Mouse (Mus musculus) CD4-positive helper T cell, adult 2 months (primary cell): ENCODE measurements around the gene Rab3a.

Source experiments
- DNase-seq: peaks from one replicate; pipeline ENCODE4 v3.0.0-alpha.2; 2012; ENCODE audit warnings: low read depth, missing footprints, low spot score

Gene Rab3a

DNA sequence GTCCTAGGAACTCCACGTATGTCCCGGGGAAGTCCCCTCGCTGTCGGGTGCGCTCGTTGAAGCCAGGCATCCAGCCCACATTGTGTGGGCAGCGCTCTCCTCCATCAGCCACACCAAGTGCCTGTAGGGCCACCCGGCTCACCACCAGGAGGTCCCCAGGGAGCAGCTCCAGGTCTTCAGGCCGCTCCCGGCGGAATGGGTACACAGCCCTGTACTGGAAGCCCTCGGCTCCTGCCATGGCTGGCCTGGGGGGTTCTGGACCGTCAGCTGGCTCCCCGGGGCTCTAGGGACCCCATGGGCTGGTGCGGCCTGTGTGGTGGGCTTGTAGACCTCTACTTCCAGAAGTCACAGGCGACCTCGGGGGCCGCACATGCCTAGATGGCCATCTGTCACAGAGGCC lies 20.3 kb downstream of the Rab3a start:
- DNase-seq, result no peak

DNA sequence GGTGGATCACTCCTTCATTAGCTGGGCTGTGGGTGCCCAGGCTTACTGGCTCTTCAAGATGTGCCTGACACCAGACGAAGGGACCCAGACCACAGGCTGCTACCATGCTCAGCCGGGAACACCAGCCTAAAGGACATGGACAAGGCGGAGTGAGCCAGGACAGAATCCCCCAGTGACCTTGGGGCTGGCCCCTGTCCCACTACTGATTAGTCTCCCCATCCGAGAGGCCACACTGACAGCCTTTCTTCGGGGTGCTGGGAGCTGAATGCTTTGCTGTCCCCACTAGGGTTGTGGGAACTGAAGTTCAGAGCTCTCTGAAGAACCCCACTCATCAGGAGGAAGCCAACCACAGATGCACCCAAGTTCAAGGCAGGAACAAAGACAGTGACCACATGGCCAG lies 20.7 kb downstream of the Rab3a start:
- no peak for DNase-seq

DNA sequence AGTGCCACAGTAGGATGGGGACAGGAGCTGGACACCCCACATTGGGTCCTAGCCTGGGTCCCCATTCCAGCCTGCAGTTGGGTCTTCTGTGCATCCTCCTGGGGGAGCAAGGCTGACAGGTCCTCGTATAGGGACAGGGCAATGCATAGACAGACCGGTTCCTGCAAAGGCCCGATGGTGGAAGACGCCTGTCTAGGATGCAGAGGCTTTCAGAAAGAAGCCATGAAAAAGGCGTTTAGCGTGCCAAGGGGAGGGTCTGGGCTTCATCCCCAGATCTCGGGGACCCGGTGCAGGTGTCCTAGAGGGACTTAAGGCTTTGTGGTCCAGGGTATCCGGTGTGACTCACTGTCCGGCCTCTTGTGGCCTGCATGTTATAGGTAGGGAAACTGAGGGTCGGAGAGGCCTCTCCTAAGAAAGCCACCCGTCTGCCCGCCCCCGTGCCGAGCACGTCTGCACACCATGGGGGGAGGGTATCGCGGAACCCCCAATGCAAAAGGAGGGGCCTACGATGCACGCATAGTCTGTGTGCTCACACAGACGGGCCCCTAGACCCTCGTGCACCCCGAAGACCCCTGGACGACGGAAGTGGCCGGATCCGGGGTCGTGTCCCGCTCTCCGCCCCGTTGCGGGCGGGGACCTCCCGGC lies 21.5 kb downstream of the Rab3a start:
- DNase-seq, result no peak

DNA sequence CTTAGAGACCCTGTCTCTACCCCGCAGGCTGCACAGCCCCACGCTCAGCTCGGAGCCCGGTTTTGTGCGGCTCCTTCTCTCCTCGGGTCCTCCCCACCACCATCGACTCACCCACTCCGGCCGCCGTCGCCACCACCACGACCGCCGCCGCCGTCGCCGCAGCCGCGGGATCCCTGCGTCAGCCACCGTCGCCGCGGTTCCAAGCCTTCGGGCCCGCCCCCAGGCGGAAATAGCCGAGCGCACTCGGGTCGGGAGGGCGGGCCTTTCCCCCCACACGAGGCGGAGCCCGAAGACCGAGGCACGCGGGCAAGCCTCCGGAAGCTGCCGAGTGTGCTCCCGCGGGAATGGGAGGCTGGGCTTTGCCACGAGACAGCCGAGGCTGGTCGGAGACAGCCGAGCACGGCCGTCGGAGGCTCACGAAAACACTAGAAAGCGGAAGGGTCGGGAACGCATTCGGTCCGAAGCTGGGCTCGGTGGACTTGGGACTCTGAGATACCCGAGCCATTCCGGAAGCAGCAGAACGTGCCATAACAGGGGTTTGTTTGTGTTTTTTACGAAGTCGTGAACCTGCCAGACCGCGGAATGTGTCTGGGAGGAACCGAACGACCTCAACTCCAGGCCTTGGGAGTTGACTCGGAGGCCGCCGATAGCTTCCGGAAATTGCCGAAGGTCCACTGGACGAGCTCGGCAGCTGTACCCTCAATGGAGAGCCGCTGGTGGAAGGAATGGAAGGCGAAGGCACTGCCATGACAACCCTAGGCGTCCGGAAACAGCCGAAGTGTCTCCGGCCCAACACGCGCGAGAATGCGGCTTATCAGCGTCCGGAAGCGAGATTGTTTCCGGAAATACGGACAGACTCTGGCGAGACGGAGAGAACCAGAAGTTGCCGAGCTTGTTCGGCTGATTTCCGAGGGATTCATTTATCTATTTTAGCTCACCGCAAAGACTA lies 22.3 kb downstream of the Rab3a start, which contains the start of gene Pik3r2:
Gene Pik3r2 (minus strand): TSS at position 218 of the 949 bp plus-strand sequence.
- DNase-seq, result peak; percentile 98

DNA sequence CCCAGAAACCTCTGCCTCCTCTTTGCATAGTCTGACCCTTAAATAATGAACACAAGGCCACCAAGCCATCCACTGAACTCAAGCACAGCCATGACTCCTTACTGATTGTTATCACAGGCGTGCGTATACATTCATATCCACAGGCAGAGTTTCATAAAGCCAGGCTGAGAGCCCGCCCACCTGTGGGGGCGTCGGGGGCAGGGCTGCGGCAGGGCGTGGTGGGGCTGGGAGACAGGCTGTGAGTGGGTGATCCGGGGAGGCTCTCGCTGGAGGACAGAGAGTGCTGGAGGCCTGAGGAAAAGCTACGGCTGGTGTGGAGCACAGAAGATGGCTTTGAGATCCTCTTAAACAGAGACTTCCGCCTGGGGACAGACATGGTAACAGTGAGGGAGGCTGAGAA lies 25.6 kb downstream of the Rab3a start:
- DNase-seq, result no peak

DNA sequence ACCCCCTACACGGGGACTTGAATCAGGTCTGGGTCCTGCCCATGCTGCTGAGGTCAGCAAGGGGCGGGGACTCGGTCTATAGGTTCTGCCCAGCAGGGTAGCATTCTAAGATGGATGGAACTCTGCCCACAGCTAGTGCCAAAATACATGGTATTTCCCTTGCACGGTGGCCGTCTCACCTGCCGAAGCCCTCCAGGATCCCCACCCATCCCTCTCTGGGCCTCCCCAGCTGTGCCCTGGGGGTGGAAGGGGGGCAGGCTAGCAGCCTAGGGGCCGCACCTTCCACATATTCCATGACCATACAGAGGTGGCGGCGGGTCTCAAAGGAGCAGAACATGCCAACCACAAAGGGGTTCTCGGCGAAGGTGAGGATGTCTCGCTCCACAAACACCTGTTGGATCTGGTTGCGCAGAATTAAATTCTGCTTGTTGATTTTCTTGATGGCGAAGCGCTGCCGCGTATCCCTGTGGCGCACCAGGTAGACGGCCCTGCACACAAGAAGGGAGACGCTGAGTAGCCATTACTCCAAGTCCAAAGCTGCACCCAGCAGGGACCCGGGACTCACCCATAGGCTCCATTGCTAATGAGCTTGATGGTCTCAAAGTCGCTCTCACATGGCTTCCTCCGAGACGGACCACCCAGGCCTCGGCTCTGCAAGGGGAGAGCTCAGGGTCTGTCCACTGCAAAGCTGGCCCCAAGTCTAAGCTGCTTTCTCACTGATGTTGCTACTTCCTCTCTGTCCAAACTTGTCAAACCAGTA lies 32.0 kb downstream of the Rab3a start:
- DNase-seq, result no peak

DNA sequence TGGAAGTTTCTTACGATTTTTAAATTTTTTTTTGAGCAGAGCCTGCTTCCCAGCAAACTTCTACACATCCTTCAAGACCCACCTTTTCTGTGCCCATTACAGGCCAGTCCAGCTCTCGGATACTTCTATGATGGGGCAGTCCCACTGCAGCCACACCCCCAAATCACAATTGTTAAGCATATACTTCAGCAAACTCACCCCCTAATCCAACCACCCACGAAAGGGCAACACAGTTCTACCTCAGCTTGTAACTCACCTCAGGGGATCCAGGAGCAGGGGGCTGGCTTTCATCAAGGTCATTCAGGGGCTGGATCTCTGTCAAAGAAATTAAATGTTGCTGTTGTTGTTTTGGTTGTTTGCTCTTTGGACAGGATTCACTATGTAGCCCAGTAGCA lies 32.6 kb downstream of the Rab3a start:
- DNase-seq, result no peak

DNA sequence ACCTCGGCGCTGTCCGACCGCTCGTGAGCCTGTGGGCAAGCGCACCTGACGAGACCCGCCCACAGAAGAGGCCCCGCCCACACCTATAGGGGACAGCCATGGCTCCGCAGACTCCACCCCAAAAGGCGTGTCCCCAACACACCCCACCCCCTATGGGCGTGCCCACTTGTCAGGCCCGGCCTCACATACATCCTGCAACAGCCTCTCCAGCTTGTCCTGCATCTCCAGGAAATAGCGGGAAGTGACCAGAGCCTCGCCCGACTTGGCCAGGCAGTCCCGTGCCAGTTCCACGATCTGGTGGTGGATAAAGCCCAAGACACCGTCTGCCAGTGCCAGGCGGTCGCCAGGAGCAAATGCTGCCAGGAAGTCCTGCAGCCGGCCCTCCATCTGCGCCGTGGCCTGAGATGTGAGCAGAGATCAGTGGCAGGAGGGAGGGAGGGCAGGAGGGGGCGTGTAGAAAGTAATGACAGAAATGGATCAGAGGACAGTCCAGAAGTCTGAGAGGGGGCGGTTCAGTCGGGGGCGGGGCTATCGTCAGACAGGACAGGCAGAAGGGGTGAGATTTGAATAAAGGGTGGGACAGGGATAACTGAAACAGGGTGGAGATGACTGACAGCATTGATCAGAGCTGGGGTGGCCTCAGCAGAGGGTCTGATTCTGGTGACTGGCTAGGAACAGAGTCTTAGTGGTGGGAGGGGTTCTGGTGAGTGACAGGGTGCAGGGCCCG lies 33.6 kb downstream of the Rab3a start:
- no peak for DNase-seq

DNA sequence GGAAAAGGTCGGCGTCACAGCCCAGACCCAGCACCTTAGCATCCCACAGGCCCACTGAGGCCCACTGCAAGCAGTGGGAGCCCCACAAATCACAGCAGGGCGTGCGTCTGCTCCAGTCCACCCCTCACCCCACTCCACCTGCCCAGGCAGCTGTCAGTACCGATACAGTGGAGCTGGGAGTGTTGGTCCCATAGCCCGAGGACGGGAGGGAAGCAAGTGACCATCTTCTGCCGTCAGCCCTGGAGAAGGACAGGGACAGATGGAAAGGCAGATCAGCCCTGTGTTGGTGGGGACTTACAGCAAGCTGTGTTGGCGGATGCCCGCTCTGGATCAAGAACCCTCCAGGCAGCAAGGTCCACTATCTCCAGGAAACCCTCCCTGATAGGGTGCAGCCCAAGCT lies 34.6 kb downstream of the Rab3a start:
- DNase-seq, result no peak

DNA sequence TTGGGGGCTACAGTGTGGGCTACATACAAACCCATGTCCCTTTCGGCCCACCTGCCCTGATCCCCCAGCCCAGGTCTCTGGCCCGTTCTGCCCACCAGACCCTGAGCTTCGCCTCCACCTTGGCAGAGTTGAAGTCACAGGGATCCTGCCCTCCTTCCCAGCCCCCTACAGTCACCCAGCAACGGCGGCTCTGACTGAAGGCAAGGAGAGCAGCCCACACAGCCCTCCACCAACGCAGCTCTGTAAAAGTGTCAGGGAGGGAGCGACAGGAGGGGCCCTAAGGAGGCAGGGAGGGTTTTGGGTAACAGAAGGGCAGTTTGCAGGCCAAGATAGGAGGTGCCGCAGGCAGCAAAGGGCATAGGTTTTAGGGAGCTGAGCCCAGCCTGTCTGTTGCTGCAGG lies 36.4 kb downstream of the Rab3a start:
- DNase-seq, result no peak

DNA sequence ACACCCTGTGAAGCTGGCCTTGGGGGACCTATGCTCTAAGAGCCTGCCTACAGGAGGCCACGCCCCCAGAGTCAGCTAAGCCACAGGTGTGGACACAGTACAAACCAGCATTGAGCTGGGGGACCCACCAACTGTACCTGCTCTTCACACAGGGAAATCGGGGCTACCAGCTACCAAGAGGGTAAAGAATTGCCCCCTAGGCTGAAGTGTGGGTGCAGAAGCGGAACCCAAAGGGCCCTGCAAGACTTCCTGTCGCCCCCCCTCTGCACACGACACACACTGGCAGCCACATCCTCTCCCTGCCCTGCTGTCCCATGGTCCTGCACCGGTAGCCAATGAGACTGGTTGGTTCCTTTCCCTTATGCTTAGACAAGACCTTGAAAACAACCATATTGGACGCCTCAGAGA lies 36.8 kb downstream of the Rab3a start:
- DNase-seq, result peak; percentile 86

DNA sequence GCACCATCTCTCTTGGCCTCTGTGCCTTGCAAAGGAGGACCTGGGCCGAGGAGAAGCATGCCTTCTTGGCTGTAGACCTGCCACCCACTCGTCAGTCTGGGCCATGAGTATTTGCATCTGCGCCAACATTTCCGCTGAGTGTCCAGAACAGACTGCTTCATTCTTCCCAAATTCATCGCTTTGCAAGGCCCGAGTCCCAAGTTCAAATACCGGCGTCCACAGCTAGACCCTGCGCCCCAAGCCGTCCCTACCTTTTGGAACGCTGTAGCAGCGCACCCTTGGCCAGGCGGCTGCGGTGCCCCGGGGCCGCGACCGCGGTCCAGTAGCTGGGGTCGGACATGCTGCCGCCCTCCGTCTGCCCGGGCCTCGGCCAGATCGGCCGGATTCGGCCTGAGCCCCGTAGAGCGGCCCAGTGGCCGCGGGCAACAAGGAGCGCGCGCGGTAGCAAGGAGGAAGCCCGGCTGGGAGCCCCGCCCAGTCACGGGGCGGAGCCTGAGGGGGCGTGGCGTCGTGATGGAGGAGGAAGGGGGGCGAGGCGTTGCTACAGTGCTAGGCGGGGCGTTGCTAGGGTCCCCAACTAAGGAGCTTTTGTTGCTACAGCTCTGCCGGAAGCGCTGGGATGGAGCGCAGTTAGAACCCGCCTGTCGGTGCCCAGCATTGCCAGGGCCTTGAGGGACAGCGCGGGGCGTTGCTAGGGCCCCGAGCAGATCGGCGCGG lies 37.7 kb downstream of the Rab3a start:
- DNase-seq, result peak; percentile 97

DNA sequence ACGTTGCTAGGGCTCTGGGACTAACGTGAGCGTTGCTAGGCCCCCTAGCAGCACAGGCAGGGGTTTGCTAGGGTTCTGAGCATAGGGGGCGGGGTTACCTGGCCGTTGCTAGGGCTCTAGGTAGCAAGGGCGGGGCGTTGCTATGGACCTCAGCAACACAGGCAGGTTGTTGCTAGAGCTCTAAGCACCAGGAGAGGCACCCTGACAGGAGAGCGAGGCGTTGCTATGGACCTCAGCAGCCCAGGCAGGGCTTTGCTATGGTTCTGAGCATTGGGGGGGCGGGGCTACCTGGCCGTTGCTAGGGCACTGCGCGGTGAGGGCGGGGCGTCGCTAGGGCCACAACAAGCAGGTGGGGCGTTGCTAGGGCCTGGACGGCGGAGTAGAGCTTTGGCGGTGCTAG lies 38.2 kb downstream of the Rab3a start:
- DNase-seq, result peak; percentile 92

DNA sequence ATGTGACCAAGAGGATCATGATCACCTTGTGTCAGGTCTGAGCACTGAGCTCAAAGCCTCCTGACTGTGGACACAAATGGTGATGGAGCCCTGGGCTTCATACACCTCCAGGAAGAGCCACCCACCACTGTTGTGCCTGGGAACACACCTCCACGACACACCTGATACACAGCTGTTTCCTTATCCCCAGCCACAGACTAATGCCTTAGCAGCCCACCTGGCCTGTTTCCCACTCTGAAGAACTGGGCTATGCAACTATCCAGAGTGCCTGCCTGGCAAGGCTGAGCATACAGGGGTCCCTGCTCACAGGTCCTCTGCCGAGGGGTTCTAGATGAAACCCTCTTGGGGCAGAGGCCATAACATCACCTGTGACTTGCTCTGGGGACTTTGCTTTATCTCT lies 39.7 kb downstream of the Rab3a start:
- no peak for DNase-seq

DNA sequence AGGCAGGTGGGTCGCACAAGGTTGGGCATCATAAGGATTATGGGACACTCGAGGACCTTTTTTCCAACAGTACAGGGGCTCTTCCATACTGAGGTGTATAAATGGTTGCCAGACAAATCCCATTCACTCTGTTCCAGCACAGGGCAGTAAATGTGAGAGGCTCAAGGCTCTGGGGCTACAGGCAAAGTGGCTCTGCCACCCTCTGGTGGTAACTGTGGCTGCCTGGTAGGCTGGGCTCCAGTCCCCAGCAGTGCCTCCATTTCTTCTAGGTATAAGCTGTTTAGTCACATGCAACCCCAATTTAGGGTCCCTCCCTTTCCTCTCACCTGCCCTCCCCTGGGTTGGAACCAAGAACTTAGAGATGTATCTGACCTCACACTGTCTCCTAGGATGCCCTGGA lies 40.9 kb downstream of the Rab3a start:
- no peak for DNase-seq

DNA sequence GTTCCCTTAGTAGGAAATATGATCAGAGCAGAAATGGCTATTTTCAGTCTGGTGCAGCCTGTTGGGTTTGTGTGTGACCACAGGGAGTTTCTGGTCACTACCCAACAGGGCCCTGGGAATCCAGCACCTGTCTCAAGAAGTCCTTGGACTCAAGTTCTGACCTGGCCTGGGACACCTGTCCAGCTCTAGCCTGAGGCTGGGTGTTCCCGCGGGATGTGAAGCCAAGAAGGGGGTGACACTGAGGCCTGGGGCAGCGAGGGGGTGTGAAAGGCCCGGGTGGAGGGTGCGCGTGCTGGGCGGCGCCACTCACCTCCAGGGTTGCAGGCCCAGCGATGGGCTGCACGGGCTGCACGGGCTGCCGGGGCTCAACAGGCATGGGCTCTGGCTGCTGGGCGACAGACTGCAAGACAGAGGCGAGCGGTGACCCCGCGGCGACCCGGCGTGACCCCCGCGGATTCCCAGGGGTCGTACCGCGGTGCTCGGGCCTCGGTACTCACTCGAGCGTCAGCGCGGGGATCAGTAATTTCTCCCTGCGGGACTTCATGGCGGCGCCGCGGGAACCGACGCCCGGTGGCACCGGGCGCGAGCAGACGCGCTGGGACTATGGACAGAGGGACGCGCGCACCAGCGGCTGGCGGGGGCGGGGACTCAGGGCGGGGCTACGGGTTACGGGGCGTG lies 42.1 kb downstream of the Rab3a start:
- DNase-seq, result no peak

DNA sequence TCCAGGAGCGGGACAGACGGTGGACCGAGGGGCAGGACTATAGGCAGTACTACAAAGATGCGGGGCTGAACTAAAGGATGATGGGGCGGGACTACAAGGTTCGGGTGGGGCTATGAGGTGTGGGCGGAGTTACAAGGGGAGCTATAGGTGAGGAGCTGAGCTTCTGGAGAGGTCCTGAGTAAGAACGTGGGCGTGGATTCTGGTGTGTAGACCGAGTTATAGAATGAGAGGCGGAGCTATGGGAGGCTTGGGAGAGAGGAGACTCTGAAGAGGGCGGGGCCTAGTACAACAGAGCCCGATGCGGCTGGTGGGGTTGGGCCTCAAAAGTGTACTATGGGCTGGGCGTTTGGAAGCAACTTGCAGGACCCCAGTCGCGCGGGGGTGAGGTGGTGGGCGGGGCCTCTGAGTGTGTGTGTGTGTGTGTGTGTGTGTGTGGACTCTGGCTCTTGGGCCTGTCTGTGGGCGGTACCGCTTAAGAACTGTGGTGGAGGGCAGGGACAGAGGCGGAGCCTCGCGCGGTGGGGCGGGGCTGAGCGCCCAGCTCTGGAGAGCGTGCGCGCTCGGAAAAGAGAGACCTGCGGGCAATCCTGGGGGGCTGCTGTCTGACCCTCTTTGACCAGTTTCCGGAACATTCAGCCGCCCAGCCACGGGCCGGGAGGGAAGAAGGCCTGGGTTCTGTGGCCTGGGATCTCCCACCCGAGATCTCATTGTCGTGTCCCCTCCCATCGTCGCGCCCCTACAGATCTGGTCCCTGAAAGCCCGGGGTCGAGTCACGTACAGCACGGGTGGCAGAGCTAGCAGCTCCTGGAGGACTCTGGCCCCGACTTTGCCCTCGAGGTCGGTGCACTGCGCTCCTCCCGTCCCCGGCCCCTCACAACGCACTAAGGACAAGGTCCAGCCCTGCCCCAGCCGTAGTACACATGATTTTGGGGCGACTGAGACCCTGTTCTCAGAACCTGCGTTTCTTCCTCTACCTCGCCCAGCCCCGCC lies 42.9 kb downstream of the Rab3a start:
- DNase-seq, result peak; percentile 94

DNA sequence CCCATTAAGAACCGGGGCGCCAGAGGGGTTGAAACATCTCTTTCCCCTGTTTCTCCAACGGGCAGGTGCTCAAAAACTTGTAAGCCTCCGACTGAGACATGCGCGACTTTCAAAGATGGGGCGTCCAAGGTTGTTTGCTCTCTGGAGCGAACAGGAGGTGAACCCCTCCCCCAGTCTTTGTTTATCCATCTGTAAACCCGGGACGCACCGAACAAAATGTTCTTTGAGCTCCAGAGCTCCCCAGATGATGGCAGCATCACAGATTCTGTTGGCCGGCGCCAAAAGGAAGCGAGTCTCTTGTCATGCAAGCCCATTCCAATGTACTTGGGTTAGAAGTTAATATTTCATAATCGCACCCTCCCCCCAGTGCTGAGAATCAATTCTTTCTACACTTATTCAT lies 43.8 kb downstream of the Rab3a start:
- DNase-seq, result no peak

DNA sequence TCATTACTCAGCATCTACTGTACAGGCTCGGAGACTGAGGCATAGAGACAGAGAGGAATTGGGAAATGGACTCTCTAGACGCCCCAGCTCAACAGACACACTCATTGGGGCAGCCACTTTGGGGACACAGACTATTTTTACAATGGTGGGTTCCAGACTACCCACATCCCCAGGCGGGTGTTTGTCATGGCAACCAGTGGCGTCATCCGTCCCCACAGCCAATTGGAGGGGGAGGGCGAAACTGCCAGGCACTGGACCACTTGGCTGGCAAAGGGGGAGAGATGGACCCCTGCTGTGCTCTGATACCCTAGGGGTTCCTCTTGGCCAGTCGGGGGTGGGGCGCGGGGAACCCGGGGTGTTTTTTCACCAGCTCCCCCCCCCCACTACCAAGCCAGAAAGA lies 46.2 kb downstream of the Rab3a start:
- no peak for DNase-seq
